Mouse (Mus musculus): ENCODE measurements around the gene Tap1.

DNA sequence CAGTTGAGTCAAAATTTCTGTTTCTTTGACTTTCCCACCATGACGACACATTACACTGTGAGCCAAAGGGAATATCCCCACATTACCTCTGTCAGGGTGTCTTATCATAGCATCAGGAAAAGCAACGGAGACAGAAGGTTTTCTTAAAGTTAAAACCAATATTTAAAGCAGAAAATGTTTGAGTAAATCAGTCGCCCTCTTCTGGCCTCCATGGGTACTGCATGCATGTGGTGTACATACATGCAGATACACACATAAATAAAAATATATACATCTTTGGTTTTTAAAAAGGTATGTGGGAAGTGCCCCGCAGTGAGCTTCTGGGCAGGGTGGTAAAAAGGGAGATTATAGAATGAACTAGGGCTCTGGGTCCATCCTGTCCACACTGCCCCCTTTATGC is 10.2 kb upstream of the Tap1 start:
- TF ChIP-seq CTCF (IDR thresholded peaks at IDR 0.05; ENCODE audit: control insufficient read depth, insufficient read depth, low read length) (no peak), POLR2A (IDR thresholded peaks at IDR 0.05; ENCODE audit: borderline replicate concordance, control insufficient read depth, low read depth, low read length) (no peak)
